Mouse (Mus musculus): ENCODE data around the gene Gm28038. TPM values are rescaled to one million over a fixed set of nuclear protein-coding genes. Genes with fewer than 3 reads are reported as not detected.

Gene Gm28038
- total RNA-seq, 2 experiments from 2014 or later: not detected

DNA sequence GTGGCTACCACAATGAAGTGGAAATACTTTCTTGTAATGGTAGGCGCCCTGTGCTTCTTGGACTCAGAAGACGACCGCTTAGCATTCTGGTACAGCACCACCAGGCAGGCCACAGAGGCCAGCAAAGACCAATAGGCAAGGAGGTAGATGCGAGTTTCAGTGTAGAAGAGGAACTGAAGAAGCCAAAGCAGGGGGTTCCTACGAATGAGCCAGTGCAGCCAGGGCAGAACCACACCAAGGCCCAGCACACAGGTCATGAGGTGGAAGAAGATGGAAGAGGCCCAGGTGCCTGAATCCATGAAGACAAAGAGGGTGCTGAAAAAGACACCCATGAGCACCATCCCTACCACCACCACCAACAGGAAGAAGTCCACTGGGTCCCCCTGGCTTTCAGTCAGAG is 4.2 kb downstream of the Gm28038 start:
- DNase-seq (ENCODE audit: low spot score in 2 of 2): no peak

DNA sequence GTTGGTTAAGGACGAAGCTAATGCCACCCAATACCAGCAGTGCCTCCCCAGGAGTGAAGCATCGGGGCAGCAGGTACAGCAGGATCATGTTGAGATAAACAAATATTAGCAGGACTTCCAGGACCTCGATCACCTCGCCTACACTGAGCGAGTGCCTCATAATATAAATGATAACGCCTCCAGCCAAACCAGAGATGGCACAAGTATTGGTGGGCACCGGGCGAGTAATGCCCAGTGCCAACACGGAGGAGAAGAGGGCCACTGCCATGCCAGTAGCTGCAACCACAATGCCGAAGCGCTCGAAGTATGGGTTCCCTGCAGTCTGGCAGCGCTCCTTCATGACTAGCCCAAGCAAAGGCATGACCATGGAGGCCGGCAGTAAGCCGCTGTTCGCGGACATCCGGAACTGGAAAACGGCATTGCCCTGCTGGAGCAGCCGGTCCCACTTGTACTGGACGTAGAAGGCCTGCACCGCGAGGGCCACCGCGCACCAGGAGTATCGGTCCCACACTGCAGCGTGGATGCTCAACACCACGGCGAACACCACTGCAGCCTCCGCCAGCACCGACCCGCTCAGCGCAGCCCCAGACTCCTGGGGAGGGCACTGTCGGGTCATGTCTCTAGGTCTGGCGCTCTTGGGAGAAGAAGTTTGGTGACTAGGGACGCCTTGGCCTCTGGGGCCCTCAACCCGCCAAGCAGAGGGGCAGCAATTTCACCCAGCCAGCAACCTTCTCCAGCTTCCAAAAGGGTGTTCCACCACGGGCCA is 4.8 kb downstream of the Gm28038 start:
- no peak for DNase-seq (ENCODE audit: low spot score in 2 of 2)

DNA sequence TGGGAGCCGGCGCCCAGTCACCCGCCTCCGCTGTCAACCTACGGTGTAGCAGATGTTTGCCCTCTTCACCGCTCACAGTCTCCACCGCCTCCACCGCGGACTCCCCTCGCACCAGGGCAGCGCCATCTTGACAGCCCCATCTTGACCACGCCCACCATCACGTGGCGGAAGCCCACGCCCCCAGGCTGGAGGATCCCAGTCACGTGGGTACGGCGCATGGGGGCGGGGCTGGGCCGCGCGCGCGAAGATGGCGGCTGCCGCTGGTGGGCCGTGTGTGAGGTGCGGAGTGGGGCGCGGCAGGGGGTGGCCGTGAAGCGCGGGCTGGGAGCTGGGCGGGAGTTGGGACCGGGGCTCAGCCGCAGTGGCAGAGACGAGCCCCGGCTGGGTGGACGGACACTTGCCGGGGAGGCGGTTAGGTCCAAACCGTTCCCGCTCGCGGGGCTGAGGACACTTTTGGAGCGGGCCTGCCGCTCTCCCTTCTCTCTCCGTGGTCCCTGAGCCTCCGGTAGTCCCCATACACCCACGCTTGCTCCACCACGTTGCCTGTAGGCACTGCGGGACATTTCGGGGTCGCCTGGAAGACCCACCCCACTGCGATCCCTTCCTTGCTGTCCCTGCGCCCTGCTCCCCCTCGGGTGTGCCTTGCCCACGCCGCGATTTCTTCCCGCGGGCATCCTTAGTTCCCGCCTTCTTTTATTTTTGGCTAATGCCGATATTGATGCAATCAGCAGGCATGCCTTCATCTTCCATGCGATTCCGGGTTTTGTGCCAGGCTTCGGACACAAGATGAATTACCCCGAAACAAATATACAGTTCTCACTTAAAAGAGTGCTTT is 5.6 kb downstream of the Gm28038 start, which contains the start of the genes Dolk and Nup188:
Dolk (minus strand) TSS at position 143 of the 835 bp plus-strand sequence.
Nup188 (plus strand) TSS at position 206 of the 835 bp plus-strand sequence.
- DNase-seq (ENCODE audit: low spot score in 2 of 2): peak; percentile 98 to 99

DNA sequence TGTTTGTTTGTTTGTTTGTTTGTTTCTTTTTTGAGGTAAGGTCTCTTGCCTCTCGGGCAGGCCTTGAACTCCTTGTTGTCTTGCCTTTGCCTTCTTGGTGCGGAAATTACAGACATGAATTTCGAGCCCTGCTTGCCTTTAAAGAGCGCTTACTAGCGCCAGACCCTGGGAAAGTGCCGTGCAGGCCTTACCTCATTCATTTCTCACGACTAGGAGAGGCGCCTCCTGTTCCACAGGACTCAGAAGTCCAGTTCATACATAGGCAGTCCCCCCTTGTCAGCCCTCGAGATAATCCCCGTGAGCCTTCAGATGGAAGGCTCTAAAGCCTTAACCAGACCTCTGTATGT is 6.2 kb downstream of the Gm28038 start:
- DNase-seq (ENCODE audit: low spot score in 2 of 2): no peak

DNA sequence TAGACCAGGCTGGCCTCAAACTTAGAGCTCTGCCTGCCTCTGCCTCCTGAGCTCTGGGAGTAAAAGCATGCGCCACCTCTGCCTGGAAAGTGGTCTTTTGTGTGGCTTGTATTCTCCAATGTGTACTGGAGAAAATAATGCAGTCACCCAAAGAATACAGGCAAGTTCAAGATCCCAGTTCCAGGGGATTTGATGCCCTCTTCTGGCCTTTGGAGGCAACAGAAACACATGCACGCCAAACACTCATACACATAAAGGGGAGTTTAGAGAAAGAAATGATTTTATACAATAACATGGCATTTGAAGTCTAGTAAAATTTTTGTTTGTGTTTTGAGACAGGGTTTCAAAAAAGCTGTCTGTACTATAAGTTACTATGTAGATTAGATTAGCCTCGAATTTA is 18.7 kb downstream of the Gm28038 start:
- DNase-seq (ENCODE audit: low spot score in 2 of 2): no peak

DNA sequence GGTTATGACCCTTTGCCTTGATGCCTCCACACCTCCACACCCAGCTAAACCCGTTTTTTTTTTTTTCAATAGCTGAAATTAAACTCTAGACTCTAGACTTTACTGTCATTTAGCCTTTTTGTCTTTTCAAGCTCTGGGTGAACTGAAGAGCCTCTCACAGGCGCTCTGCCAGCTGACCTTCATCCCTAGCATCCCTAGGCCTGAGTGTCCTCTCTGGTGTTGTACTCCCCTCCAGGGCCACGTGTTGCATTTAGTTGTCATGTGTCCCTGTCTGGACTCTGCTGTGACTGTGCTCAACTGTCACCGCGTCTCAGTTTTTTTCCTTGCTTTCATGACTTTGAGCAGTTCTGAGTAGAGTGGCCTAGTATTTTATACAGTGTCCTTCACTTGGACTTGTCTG is 19.1 kb downstream of the Gm28038 start:
- no peak for DNase-seq (ENCODE audit: low spot score in 2 of 2)

DNA sequence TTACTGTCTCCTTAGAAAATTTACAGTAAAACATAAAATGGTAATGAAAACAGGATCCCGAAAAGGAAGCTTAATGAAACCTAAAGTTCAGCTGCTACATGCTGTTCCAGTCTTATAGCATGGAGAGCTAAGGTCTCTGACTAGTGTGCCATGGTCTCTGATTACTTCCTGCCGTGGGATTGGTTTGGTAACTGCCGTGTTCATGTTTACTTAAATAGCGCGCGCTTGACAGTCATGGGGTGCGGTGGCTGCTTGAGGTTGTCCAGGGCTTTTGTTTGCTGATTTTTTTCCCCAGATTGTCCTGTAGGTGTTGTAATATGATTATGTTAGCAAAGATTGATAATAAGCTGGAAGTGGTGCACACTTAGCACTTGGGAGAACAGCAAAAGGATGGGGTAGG is 25.2 kb downstream of the Gm28038 start:
- DNase-seq (ENCODE audit: low spot score in 2 of 2): no peak

DNA sequence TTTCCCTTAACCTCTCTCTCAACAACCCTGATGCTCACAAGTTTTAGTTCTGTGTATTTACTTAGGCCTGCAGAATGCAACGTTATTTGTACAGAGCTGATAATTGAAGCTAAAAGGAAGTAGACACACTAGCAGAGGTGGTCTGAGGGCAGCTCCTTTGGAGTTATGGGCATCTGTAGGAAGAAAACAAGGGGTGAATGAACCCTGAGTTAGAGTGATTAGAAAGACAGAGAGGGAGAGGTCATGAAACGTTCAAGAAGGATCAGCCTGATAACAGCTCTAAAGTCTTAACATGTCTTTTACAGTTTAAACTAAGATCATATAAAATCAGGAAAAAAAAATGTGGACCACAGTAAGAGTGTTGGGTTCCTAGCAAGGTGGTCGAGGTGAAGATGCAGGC is 28.5 kb downstream of the Gm28038 start:
- no peak for DNase-seq (ENCODE audit: low spot score in 2 of 2)

DNA sequence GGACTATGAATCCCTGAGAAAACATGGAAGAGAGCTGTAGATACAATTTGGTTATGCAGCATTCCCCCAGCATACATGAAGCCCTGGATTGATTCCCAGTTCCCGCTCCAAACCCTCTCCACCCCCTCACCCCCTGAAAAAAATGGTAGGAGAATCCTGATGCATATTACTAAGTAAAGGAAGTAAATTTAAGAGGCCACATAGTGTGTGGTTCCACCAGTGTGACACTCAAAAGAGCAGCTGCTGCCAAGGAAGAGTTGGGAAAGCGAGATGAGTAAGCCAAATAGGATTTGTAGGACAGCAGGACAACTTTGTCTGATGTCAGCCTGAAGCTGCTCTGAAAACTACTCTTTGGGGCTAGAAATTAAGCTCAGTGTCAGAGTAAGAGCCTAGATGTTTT is 30.6 kb downstream of the Gm28038 start:
- DNase-seq (ENCODE audit: low spot score in 2 of 2): no peak

DNA sequence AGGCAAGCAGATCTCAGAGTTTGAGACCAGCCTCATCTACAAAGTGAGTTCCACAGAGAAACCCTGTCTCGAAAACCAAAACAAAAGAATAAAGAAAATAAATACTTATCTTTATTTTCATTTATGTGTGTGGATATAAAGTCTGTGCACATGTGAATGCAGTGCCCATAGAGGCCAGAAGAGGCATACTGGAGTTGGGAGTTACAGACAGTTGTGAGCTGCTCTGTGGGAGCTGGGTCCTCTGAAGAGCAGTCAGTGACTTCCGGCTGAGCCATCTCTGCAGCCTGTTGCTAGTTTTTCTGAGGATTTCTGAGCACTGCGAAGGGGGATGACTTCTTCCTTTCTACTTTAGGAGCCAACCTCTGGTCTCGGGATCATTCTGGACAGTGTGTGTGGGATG is 35.3 kb downstream of the Gm28038 start:
- DNase-seq (ENCODE audit: low spot score in 2 of 2): no peak

DNA sequence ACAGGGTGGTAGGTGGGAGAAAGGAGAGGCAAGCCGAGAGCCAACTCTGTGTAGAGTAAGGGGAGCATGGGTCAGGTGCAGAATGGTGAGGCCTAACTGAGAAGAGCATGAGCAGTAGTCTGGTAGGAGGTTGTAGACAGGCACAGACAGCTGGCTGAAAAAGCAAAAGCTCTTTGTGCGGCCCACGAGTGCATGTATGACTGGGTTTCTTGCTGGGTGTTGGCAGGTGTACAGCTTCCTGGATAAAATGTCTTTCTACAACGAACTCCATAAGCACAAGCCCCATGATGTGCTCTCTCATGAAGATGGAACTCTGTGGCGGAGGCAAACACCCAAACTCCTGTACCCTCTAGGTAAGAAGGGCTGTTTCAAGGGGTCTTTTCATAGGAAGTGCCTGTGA is 36.1 kb downstream of the Gm28038 start:
- DNase-seq (ENCODE audit: low spot score in 2 of 2): no peak

DNA sequence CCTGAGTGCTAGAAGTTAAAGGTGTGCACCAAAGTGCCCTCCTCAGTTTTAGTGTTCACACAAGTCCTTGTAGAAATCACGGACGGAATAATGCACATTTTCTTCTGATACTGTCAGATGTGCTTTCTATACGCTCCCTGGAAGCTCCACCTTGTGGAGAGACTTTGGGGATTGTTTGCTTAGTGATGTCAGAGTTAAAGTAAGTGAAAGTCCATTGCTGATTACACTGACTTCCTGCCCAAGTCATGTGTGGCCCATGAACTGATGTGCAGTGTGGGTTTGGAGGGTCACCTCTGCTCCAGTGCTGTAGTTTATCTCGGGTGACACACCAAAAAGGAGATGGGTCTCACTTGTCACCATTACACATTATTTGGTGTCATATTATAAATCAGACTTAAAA is 38.4 kb downstream of the Gm28038 start:
- DNase-seq (ENCODE audit: low spot score in 2 of 2): no peak

DNA sequence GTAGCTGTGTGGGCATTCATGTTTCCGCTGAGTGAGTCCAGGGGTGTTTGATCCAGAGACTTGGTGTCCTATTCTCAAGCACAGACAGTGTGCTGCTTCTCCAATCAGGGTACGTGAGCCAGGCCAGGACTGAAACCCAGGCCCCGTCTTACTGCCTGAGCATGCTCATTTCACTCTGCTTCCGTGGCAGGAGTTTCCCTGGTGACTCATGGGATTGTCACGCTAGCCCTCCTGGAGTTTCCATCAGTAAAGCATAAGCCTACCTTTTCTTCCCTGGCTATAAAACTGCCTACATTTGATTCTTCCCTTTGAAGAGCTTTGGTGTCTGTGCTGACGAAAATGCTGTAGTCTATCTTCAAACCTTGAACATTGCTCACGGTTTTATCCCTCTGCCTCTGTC is 42.3 kb downstream of the Gm28038 start:
- DNase-seq (ENCODE audit: low spot score in 2 of 2): no peak

DNA sequence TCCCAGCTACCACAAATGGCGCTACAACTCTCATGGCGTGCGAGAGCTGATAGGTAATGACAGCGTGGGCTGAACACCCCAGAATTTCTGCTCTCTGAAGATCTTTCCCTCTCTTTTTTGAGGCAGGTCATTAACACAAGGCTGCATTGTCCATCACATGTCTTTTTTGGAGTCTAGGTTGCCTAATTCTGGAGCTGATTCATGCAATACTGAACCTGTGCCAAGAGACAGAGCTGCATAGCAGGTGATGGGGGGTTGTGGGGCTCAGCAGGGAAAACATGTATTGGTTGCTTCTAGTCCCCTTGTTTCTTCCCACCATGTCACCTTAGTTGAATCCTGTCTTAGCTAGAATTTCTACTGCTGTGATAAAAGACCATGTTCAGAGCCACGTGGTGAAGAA is 44.5 kb downstream of the Gm28038 start:
- no peak for DNase-seq (ENCODE audit: low spot score in 2 of 2)

DNA sequence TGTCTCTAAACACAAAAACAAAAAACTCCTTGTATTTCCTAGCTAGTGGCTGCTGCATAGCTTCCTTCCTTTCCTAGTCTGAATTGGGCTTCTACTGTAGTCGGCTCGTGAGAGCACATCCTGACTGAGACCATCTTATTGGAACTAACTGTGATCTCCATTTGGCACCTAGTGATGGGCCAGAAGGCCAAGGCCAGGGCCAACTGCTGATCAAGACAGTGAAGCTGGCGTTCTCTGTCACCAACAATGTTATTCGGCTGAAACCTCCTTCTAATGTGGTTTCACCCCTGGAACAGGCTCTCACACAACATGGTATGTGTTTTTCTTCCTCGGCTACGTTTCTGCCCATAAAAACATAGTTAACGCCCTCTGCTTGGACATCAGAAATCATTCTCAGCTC is 46.4 kb downstream of the Gm28038 start:
- DNase-seq (ENCODE audit: low spot score in 2 of 2): no peak

DNA sequence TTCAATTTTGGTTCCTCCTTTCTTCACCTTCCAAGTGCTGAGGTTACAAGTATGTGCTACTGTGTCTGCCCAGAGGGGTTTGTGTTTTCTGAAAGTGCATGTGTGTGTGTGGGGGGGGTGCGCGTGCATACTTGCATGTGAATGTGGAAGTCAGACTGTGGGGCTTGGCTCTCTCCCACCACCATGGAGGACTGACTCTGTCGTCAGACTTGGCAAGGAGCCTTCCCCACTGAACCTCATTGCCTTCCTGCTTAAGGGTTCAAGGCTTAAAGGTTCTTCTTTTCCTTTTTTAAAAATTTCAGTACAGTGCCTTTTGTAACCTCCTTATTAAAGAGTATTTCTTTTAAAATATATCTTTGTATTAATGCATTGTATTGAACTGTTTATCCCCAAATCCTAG is 47.9 kb downstream of the Gm28038 start:
- no peak for DNase-seq (ENCODE audit: low spot score in 2 of 2)

DNA sequence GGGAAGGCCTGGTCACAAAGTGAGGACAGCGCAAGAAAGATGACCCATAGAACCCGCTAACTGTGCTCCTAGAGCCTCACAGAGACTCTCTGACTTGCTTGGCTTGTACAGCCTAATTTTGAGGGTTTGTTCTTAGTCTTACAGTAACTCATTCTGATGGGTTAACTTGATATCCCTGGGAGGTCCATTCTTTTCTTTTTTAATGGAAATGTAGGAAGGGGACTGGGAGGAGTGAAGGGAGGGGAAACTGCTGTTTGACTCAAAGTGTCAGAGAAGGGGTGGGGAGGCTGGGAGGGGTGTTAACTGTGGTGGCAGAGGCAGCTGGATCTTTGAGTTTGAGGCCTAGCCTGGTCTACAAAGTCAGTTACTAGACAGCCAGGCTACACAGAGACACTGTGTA is 54.5 kb downstream of the Gm28038 start:
- DNase-seq (ENCODE audit: low spot score in 2 of 2): no peak

DNA sequence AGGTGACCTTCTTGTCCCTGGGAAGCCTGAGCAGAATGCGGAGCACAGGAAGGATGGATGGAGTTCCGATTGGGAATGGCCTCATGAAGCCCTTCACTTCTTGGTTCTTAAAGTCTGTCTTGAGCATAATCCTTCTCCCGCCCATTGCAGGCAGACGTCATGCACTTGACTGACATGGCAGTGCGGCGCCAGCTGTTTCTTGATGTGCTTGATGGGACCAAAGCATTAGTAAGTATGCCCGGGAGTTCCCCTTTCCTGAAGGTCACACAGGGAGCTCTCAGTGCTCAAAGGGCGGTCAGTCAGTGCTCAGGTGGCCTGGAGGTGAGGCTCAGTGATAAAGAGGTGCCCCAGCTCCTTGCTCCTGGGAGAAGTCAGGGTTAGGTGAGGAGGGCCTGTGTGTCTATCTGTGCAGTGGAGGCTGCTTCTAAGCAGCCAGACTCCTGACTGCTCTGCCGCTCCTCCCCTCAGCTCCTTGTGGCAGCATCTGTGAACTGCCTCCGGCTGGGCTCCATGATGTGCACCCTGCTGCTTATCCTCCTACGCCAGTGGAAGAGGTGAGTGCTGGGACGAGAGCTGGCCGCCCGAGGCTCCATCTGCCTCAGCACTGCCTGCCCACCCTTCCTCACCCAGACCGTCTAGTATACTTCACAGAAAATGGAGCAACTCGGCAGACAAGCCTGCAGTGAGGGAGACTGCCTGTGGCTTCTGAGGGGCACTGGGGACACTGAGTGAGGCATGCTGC is 55.5 kb downstream of the Gm28038 start:
- DNase-seq (ENCODE audit: low spot score in 2 of 2): no peak

DNA sequence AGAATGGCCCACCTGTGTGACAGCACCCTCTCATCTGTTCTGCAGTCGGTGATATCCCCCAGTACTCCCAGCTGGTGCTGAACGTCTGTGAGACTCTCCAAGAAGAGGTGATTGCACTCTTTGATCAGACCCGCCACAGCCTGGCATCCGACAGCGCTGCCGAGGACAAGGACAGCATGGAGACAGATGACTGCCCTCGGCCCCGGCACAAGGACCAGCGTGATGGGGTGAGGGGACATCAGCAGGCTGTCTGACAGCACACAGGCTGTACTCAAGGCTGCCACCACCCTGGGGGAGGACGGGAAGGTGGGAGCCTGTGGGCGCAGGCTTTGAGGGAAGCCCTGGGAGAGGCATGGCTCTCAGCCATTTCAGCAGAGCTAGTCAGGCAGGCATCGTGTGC is 56.3 kb downstream of the Gm28038 start:
- peak in 1 of 2 experiments; percentile 51 for DNase-seq (ENCODE audit: low spot score in 2 of 2)

DNA sequence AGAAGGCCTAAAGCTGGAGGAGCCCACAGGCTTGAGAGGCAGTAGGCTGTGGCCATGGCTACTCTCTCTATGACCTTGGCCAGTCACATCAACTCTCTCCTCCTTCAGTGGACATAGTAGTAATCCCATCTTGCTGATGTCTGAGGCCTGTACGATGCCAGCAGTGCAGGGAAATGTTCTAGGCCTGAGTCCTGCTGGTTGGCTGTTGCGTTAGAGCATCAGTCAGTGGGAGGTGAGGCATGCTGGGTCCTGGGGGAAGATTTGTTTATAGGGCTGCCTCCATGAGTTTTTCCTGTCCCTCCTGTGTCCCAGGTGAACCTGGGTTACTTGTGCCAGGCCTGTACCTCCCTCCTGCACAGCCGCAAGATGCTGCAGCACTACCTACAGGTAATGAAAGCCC is 61.2 kb downstream of the Gm28038 start:
- DNase-seq (ENCODE audit: low spot score in 2 of 2): peak in 1 of 2 experiments; percentile 15

DNA sequence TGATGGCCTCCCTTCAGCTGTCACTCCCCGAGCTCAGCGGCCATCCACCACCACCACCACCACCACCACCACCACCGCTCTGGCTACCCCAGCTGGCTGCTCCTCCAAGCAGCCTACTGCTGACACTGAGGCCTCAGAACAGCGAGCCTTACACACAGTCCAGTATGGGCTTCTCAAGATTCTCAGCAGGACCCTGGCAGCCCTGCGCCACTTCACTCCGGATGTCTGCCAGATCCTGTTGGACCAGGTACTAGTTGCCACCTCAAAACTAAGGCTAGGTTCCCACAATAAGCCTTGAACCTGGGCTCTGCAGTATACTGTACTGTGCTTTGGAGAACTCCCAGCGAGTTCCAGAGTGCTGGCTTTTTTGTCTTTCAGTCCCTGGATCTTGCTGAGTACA is 61.7 kb downstream of the Gm28038 start:
- peak in 1 of 2 experiments; percentile 4 for DNase-seq (ENCODE audit: low spot score in 2 of 2)

Measured in adrenal gland, adult 18-20 months (tissue).